Comparison of ENCODE assay signal across 11 mouse cellular contexts in genomic region chr11:69654760-69655159, GRCm38 (mm10). TPM values are rescaled to one million over a fixed set of nuclear protein-coding genes. Genes with fewer than 3 reads are reported as not detected.
A peak's percentile ranks its signal among the peaks of the same experiment; 100 is the strongest.
DNase-seq lines count a peak whose midpoint lies in the region; ATAC-seq lines count a peak whose summit lies in the region.
"Had no signal": no experiment of that assay in that cellular context is flagged by ENCODE, and none has a peak within 500 bp of the region (broad histone marks: within the 10 kb centered on the region; RNA-seq: fewer than 3 reads in every experiment).

No protein-coding gene starts in this region.

- H3K36me3 ChIP-seq in forebrain, embryonic 13.5 days (ENCODE audit: poor library complexity, severe bottlenecking): peaks cover 90% of the 10 kb centered on the region
- peaks cover 27% of the 10 kb centered on the region for H3K36me3 ChIP-seq in forebrain, embryonic 11.5 days (ENCODE audit: control insufficient read depth, insufficient read depth, low read length)
- peaks cover 53% of the 10 kb centered on the region for H3K36me3 ChIP-seq in liver, embryonic 11.5 days (ENCODE audit: control insufficient read depth, insufficient read depth, low read length)
- H3K36me3 ChIP-seq in embryonic facial prominence, embryonic 12.5 days: peaks cover 81% of the 10 kb centered on the region

- no peak for ATAC-seq in forebrain, embryonic 13.5 days
- ATAC-seq in forebrain, embryonic 11.5 days (replicated peaks; ENCODE audit: low FRiP score): no peak
- no peak for ATAC-seq in liver, embryonic 11.5 days (replicated peaks; ENCODE audit: low FRiP score)
- no peak for ATAC-seq in embryonic facial prominence, embryonic 12.5 days (ENCODE audit: insufficient number of reproducible peaks, insufficient read depth, low FRiP score, low TSS enrichment)

- DNase-seq in forebrain, embryonic 11.5 days (ENCODE audit: low spot score): no peak
- no peak for DNase-seq in liver, embryonic 11.5 days (ENCODE audit: low spot score)
- DNase-seq in liver: no peak
- peak; percentile 17 to 37 for DNase-seq in lung, postnatal 4 days
- no peak for DNase-seq in cerebellum, postnatal 14 days
- no peak for DNase-seq in gastrocnemius, postnatal 4 days (ENCODE audit: low spot score in 2 of 2)

- peaks cover 5% of the 10 kb centered on the region; the same call in 1 of the 2 replicates for H3K4me1 ChIP-seq in forebrain, embryonic 13.5 days
- H3K4me1 ChIP-seq in forebrain, embryonic 11.5 days (replicated peaks; ENCODE audit: control insufficient read depth, insufficient read depth, low read length): peaks cover 7% of the 10 kb centered on the region; the same call in 1 of the 2 replicates
- peaks cover 26% of the 10 kb centered on the region for H3K4me1 ChIP-seq in liver, embryonic 11.5 days (replicated peaks; ENCODE audit: control insufficient read depth, insufficient read depth, low read length)
- H3K4me1 ChIP-seq in embryonic facial prominence, embryonic 12.5 days: peaks cover 29% of the 10 kb centered on the region

- 0 out of 2 replicates have a peak overlapping the region, but pooled peaks have one; percentile 3 for H3K27ac ChIP-seq in forebrain, embryonic 13.5 days
- no peak overlapping the region for H3K27ac ChIP-seq in forebrain, embryonic 11.5 days (ENCODE audit: low read depth, low read length)
- peak overlapping the region; percentile 51 for H3K27ac ChIP-seq in liver, embryonic 11.5 days (ENCODE audit: low read depth, low read length)
- peak overlapping the region; percentile 72 for H3K27ac ChIP-seq in embryonic facial prominence, embryonic 12.5 days

- H3K4me2 ChIP-seq in forebrain, embryonic 13.5 days: no peak overlapping the region
- H3K4me2 ChIP-seq in forebrain, embryonic 11.5 days (ENCODE audit: low read depth, low read length, severe bottlenecking): no peak overlapping the region
- no peak overlapping the region for H3K4me2 ChIP-seq in liver, embryonic 11.5 days
- H3K4me2 ChIP-seq in embryonic facial prominence, embryonic 12.5 days (replicated peaks): 0 out of 2 replicates have a peak overlapping the region, but pooled peaks have one; percentile 8

- H3K4me3 ChIP-seq in forebrain, embryonic 13.5 days: no peak overlapping the region
- H3K4me3 ChIP-seq in forebrain, embryonic 11.5 days (ENCODE audit: low read depth, low read length): no peak overlapping the region
- H3K4me3 ChIP-seq in liver, embryonic 11.5 days (ENCODE audit: low read depth, low read length): no peak overlapping the region
- H3K4me3 ChIP-seq in embryonic facial prominence, embryonic 12.5 days: no peak overlapping the region

- H3K9me3 ChIP-seq in forebrain, embryonic 13.5 days (replicated peaks): no peaks in the 10 kb centered on the region
- no peaks in the 10 kb centered on the region for H3K9me3 ChIP-seq in forebrain, embryonic 11.5 days (ENCODE audit: control insufficient read depth, low read length)
- no peaks in the 10 kb centered on the region for H3K9me3 ChIP-seq in liver, embryonic 11.5 days (ENCODE audit: control insufficient read depth, low read length)
- no peaks in the 10 kb centered on the region for H3K9me3 ChIP-seq in embryonic facial prominence, embryonic 12.5 days

- H3K27me3 ChIP-seq in forebrain, embryonic 13.5 days: no peaks in the 10 kb centered on the region
- no peaks in the 10 kb centered on the region for H3K27me3 ChIP-seq in forebrain, embryonic 11.5 days (ENCODE audit: control insufficient read depth, insufficient read depth, low read length)
- H3K27me3 ChIP-seq in liver, embryonic 11.5 days (replicated peaks; ENCODE audit: control insufficient read depth, insufficient read depth, low read length): no peaks in the 10 kb centered on the region
- H3K27me3 ChIP-seq in embryonic facial prominence, embryonic 12.5 days: no peaks in the 10 kb centered on the region

- WGBS in forebrain, embryonic 13.5 days: 56% methylated on average over 9 of the region's 9 CpGs
- WGBS in forebrain, embryonic 11.5 days: 52% methylated on average over 9 of the region's 9 CpGs
- 42% methylated on average over 9 of the region's 9 CpGs for WGBS in liver, embryonic 11.5 days
- WGBS in embryonic facial prominence, embryonic 12.5 days: 28% methylated on average over 9 of the region's 9 CpGs

- no peak overlapping the region for H3K9ac ChIP-seq in forebrain, embryonic 13.5 days
- no peak overlapping the region for H3K9ac ChIP-seq in forebrain, embryonic 11.5 days (ENCODE audit: low read length)
- no peak overlapping the region for H3K9ac ChIP-seq in liver, embryonic 11.5 days (ENCODE audit: low read depth, low read length)
- H3K9ac ChIP-seq in embryonic facial prominence, embryonic 12.5 days: peak overlapping the region; percentile 2; the same call in 1 of the 2 replicates

RNA-seq across cellular contexts. Expression of gene Sox15, which starts 0.4 kb away (rescaled TPM):
- not detected in 2 replicates for polyA plus RNA-seq in forebrain, embryonic 13.5 days (2015; fragmentation: Nextera tagmentation; extraction: Ambion mirVana)
- not detected in 2 replicates for polyA plus RNA-seq in forebrain, embryonic 11.5 days (2014; fragmentation: Nextera tagmentation; extraction: Ambion mirVana)
- polyA plus RNA-seq in liver, embryonic 11.5 days (2014; fragmentation: Nextera tagmentation; extraction: Ambion mirVana): not detected in 2 replicates
- polyA plus RNA-seq in embryonic facial prominence, embryonic 12.5 days (2016; fragmentation: Nextera tagmentation; extraction: Ambion mirVana): 0.36 TPM in 1 of 2 replicates, not detected in the other
- not detected for total RNA-seq in gastrocnemius, postnatal 4 days (2021)
- total RNA-seq: adrenal gland, adult 18-20 months; megakaryocyte-erythroid progenitor cell, adult 5-6 weeks had no signal
- polyA plus RNA-seq: large intestine, adult 2 months had no signal

RNA-seq across cellular contexts. Expression of gene Mpdu1, which starts 7.7 kb away (rescaled TPM):
- polyA plus RNA-seq in forebrain, embryonic 13.5 days (2015; fragmentation: Nextera tagmentation; extraction: Ambion mirVana): 89.4 and 95.2 TPM in 2 replicates
- 39.0 TPM in 2 replicates for polyA plus RNA-seq in forebrain, embryonic 11.5 days (2014; fragmentation: Nextera tagmentation; extraction: Ambion mirVana)
- polyA plus RNA-seq in liver, embryonic 11.5 days (2014; fragmentation: Nextera tagmentation; extraction: Ambion mirVana): 20.7 and 24.0 TPM in 2 replicates
- polyA plus RNA-seq in embryonic facial prominence, embryonic 12.5 days (2016; fragmentation: Nextera tagmentation; extraction: Ambion mirVana): 63.3 and 67.9 TPM in 2 replicates
- 10 to 100 TPM; 31.6 to 33.0 TPM for total RNA-seq in gastrocnemius, postnatal 4 days (2021)

RNA-seq across cellular contexts. Expression of gene Cd68, which starts 11.2 kb away (rescaled TPM):
- polyA plus RNA-seq in forebrain, embryonic 13.5 days (2015; fragmentation: Nextera tagmentation; extraction: Ambion mirVana): 4.4 and 5.2 TPM in 2 replicates
- polyA plus RNA-seq in forebrain, embryonic 11.5 days (2014; fragmentation: Nextera tagmentation; extraction: Ambion mirVana): 6.3 and 6.4 TPM in 2 replicates
- 21.0 and 22.0 TPM in 2 replicates for polyA plus RNA-seq in liver, embryonic 11.5 days (2014; fragmentation: Nextera tagmentation; extraction: Ambion mirVana)
- polyA plus RNA-seq in embryonic facial prominence, embryonic 12.5 days (2016; fragmentation: Nextera tagmentation; extraction: Ambion mirVana): 8.0 and 8.5 TPM in 2 replicates
- 10 to 100 TPM; 13.1 to 14.0 TPM for total RNA-seq in gastrocnemius, postnatal 4 days (2021)

RNA-seq across cellular contexts. Expression of gene Eif4a1, which starts 17.5 kb away (rescaled TPM):
- polyA plus RNA-seq in forebrain, embryonic 13.5 days (2015; fragmentation: Nextera tagmentation; extraction: Ambion mirVana): 654 and 701 TPM in 2 replicates
- polyA plus RNA-seq in forebrain, embryonic 11.5 days (2014; fragmentation: Nextera tagmentation; extraction: Ambion mirVana): 827 and 855 TPM in 2 replicates
- 755 and 757 TPM in 2 replicates for polyA plus RNA-seq in liver, embryonic 11.5 days (2014; fragmentation: Nextera tagmentation; extraction: Ambion mirVana)
- 561 and 632 TPM in 2 replicates for polyA plus RNA-seq in embryonic facial prominence, embryonic 12.5 days (2016; fragmentation: Nextera tagmentation; extraction: Ambion mirVana)
- total RNA-seq in gastrocnemius, postnatal 4 days (2021): 100 to 1,000 TPM; 295 to 317 TPM

RNA-seq across cellular contexts. Expression of gene Fxr2, which starts 22.0 kb away (rescaled TPM):
- polyA plus RNA-seq in forebrain, embryonic 13.5 days (2015; fragmentation: Nextera tagmentation; extraction: Ambion mirVana): 38.7 and 42.2 TPM in 2 replicates
- 33.6 and 44.1 TPM in 2 replicates for polyA plus RNA-seq in forebrain, embryonic 11.5 days (2014; fragmentation: Nextera tagmentation; extraction: Ambion mirVana)
- 22.8 and 26.2 TPM in 2 replicates for polyA plus RNA-seq in liver, embryonic 11.5 days (2014; fragmentation: Nextera tagmentation; extraction: Ambion mirVana)
- 52.2 and 58.4 TPM in 2 replicates for polyA plus RNA-seq in embryonic facial prominence, embryonic 12.5 days (2016; fragmentation: Nextera tagmentation; extraction: Ambion mirVana)
- total RNA-seq in gastrocnemius, postnatal 4 days (2021): 10 to 100 TPM; 90.3 to 94.0 TPM

Comparison
In these comparisons a context has a peak if more than half of its experiments do, and no peak if none do; other contexts are left out.
1. DNase-seq: peak in lung, postnatal 4 days (2 of 2); none in forebrain, embryonic 11.5 days (single experiment), liver, embryonic 11.5 days (single experiment), liver (single experiment), cerebellum, postnatal 14 days (0 of 2) and gastrocnemius, postnatal 4 days (0 of 2).